Mouse (Mus musculus): ENCODE measurements around the gene Acyp1. TPM values are rescaled to one million over a fixed set of nuclear protein-coding genes. Genes with fewer than 3 reads are reported as not detected.

Gene Acyp1
- total RNA-seq, 1 experiment: 15.0 TPM

DNA sequence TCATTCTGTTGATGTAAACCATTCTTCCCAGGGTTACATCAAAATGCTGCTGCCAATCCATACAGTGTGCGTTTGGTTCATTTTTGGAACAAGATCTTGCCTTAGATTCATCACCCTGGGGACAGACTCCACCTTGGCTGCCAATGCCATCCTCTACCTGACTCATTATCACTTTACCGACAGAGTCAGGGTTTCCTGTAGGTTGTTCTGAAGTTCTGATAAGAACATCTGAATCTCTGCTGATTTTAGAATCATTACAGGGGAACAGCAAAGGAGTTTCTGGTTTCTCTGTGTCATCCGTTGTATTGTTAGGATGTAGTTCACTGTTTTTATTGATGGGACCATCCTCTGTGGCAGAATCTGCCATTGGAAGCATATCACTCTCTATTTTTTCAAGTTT lies 22.0 kb downstream of the Acyp1 start:
- Histone ChIP-seq H3K4me3 (ENCODE audit: insufficient read depth in 1 of 2, low read depth in 1 of 2, low read length in 2 of 2, poor library complexity in 1 of 2, severe bottlenecking in 1 of 2) (no peak overlapping the region), H3K9ac (ENCODE audit: insufficient read depth, low read depth, low read length, poor library complexity, severe bottlenecking) (no peak overlapping the region), H3K27ac (ENCODE audit: insufficient read depth, low read depth, low read length, poor library complexity, severe bottlenecking) (no peak overlapping the region), H3K4me1 (ENCODE audit: control insufficient read depth in 2 of 2, insufficient read depth in 2 of 2, low read length in 2 of 2, poor library complexity in 1 of 2) (peaks cover 2 to 6% of the 10 kb centered on the region in 2 experiments; a peak in 3 of 4 replicates), H3K36me3 (ENCODE audit: control insufficient read depth, insufficient read depth, low read length, poor library complexity, severe bottlenecking) (no peaks in the 10 kb centered on the region), H3K9me3 (ENCODE audit: control insufficient read depth, insufficient read depth, low read depth, low read length) (no peaks in the 10 kb centered on the region)
- TF ChIP-seq ZC3H11A (IDR thresholded peaks at IDR 0.05; ENCODE audit: borderline replicate concordance, low read depth, low read length): no peak
- TF ChIP-seq MAFK (IDR thresholded peaks at IDR 0.05; ENCODE audit: insufficient read depth, low read depth, low read length): no peak
- no peak for TF ChIP-seq CHD2 (IDR thresholded peaks at IDR 0.05; ENCODE audit: low read depth, low read length)
- no peak for TF ChIP-seq HCFC1 (IDR thresholded peaks at IDR 0.05; ENCODE audit: borderline replicate concordance, insufficient read depth, low read length)
- TF ChIP-seq ZNF384 (IDR thresholded peaks at IDR 0.05; ENCODE audit: low read depth, low read length): no peak
- in situ Hi-C loops (cut with MboI; ENCODE audit: low sequenced_read_pairs in 2 of 2, unreplicated experiment in 2 of 2): no loop called here
- no peak for DNase-seq (ENCODE audit: low read depth, low spot score)

DNA sequence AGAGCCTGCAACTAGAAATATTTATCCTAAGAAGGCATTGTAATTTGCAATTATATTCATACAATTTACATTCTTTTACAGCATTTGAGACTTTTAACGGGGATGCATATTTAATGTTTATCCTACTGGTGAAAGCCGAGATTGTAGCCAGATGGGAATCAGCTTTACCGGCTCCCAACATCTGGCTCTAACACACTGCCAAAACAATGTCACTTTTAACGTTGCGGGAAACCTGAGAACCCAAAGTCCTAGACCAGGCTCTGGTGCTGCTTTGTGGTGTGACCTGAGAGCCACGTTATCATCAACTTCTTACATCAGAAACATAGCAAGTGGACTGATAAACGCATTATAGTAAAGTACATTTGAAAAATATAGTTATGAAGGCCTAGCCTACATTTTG lies 23.3 kb downstream of the Acyp1 start:
- Histone ChIP-seq H3K36me3 (ENCODE audit: control insufficient read depth, insufficient read depth, low read length, poor library complexity, severe bottlenecking) (no peaks in the 10 kb centered on the region), H3K9me3 (ENCODE audit: control insufficient read depth, insufficient read depth, low read depth, low read length) (no peaks in the 10 kb centered on the region), H3K9ac (ENCODE audit: insufficient read depth, low read depth, low read length, poor library complexity, severe bottlenecking) (no peak overlapping the region), H3K27ac (ENCODE audit: insufficient read depth, low read depth, low read length, poor library complexity, severe bottlenecking) (no peak overlapping the region), H3K4me3 (ENCODE audit: insufficient read depth in 1 of 2, low read depth in 1 of 2, low read length in 2 of 2, poor library complexity in 1 of 2, severe bottlenecking in 1 of 2) (no peak overlapping the region), H3K4me1 (ENCODE audit: control insufficient read depth in 2 of 2, insufficient read depth in 2 of 2, low read length in 2 of 2, poor library complexity in 1 of 2) (peaks cover 2 to 4% of the 10 kb centered on the region in 2 experiments; a peak in 3 of 4 replicates)
- TF ChIP-seq HCFC1 (IDR thresholded peaks at IDR 0.05; ENCODE audit: borderline replicate concordance, insufficient read depth, low read length): no peak
- TF ChIP-seq MAFK (IDR thresholded peaks at IDR 0.05; ENCODE audit: insufficient read depth, low read depth, low read length): no peak
- in situ Hi-C loops (cut with MboI; ENCODE audit: low sequenced_read_pairs in 2 of 2, unreplicated experiment in 2 of 2): no loop called here
- DNase-seq (ENCODE audit: low read depth, low spot score): no peak

DNA sequence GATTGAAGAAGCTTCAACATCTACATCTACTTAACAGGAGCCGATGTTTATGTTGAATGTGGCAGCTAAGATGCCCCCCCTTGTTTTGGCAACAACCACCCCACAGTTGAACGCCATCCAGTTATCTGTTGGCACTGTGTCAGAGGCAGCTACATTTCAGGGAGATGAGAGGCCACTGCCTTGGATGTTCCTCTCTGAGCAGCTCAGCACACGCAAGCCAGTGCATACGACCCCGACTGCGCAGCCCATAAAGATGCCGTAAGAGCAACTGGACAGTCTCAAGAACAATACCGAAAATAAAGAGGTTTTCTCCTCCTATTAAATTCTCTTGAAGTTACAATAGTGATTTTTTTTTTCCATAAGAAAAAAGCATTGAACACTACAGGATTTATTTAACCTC lies 23.7 kb downstream of the Acyp1 start:
- TF ChIP-seq ZNF384 (IDR thresholded peaks at IDR 0.05; ENCODE audit: low read depth, low read length): no peak
- no peak for DNase-seq (ENCODE audit: low read depth, low spot score)
- no peak overlapping the region for H3K27ac ChIP-seq (ENCODE audit: insufficient read depth, low read depth, low read length, poor library complexity, severe bottlenecking)

DNA sequence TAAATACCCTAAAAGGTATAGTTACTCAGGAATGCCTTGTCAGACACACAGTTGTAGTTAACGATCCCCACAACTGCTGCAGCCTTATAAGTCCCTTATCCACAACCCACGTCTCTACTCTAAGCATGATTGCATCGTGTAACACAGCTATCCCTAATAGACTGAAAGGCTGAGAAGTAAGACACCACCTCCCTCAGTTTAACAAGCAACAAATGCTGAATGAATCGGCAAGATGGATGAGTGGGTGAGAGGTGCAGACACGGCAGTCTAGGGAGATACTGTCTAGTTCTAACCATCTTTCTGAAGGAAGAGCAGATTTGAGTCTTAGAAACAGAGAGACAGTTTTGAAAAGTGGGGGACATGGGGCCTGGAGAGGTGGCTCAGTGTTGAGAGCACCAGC lies 25.0 kb downstream of the Acyp1 start:
- no peak for DNase-seq (ENCODE audit: low read depth, low spot score)
- Histone ChIP-seq H3K4me1 (ENCODE audit: control insufficient read depth in 2 of 2, insufficient read depth in 2 of 2, low read length in 2 of 2, poor library complexity in 1 of 2) (no peaks in the 10 kb centered on the region; a peak in 1 of 4 replicates), H3K9me3 (ENCODE audit: control insufficient read depth, insufficient read depth, low read depth, low read length) (no peaks in the 10 kb centered on the region), H3K4me3 (ENCODE audit: insufficient read depth in 1 of 2, low read depth in 1 of 2, low read length in 2 of 2, poor library complexity in 1 of 2, severe bottlenecking in 1 of 2) (no peak overlapping the region), H3K9ac (ENCODE audit: insufficient read depth, low read depth, low read length, poor library complexity, severe bottlenecking) (no peak overlapping the region), H3K36me3 (ENCODE audit: control insufficient read depth, insufficient read depth, low read length, poor library complexity, severe bottlenecking) (0 out of 2 replicates have a peak, but pooled peaks cover 3% of the 10 kb centered on the region), H3K27ac (ENCODE audit: insufficient read depth, low read depth, low read length, poor library complexity, severe bottlenecking) (no peak overlapping the region)
- in situ Hi-C loops (cut with MboI; ENCODE audit: low sequenced_read_pairs in 2 of 2, unreplicated experiment in 2 of 2): no loop called here
- no peak for TF ChIP-seq MAFK (IDR thresholded peaks at IDR 0.05; ENCODE audit: insufficient read depth, low read depth, low read length)

More for the DNA sequence above, 23.7 kb downstream of the Acyp1 start:
- Histone ChIP-seq H3K9ac (ENCODE audit: insufficient read depth, low read depth, low read length, poor library complexity, severe bottlenecking) (no peak overlapping the region), H3K9me3 (ENCODE audit: control insufficient read depth, insufficient read depth, low read depth, low read length) (no peaks in the 10 kb centered on the region), H3K4me3 (ENCODE audit: insufficient read depth in 1 of 2, low read depth in 1 of 2, low read length in 2 of 2, poor library complexity in 1 of 2, severe bottlenecking in 1 of 2) (no peak overlapping the region), H3K4me1 (ENCODE audit: control insufficient read depth in 2 of 2, insufficient read depth in 2 of 2, low read length in 2 of 2, poor library complexity in 1 of 2) (peaks cover 2% of the 10 kb centered on the region in 2 experiments; a peak in 3 of 4 replicates), H3K36me3 (ENCODE audit: control insufficient read depth, insufficient read depth, low read length, poor library complexity, severe bottlenecking) (no peaks in the 10 kb centered on the region)
- in situ Hi-C loops (cut with MboI; ENCODE audit: low sequenced_read_pairs in 2 of 2, unreplicated experiment in 2 of 2): no loop called here

DNA sequence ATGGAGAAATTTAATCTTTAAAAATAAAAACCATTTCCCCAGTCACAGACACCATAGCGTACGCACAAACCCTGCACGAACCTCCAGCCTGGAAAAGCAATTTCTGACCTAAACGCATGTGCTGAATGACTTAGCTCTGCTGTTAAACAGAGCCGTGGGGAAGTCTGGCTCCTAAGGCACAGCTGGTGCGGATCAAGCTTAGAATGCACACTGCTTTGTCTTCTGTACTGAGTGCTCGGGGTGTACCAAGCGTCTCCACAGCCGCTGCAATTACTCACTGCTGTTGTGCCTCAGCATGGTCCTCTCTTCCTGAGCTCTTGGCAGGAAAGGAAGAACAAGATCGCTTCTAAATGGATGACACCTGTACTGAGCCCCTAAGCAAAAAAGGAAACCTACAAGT lies 25.7 kb downstream of the Acyp1 start:
- DNase-seq (ENCODE audit: low read depth, low spot score): no peak
- TF ChIP-seq ZNF384 (IDR thresholded peaks at IDR 0.05; ENCODE audit: low read depth, low read length) (no peak), MAFK (IDR thresholded peaks at IDR 0.05; ENCODE audit: insufficient read depth, low read depth, low read length) (no peak), ZC3H11A (IDR thresholded peaks at IDR 0.05; ENCODE audit: borderline replicate concordance, low read depth, low read length) (no peak), HCFC1 (IDR thresholded peaks at IDR 0.05; ENCODE audit: borderline replicate concordance, insufficient read depth, low read length) (no peak), CHD2 (IDR thresholded peaks at IDR 0.05; ENCODE audit: low read depth, low read length) (no peak)
- Histone ChIP-seq H3K36me3 (ENCODE audit: control insufficient read depth, insufficient read depth, low read length, poor library complexity, severe bottlenecking) (0 out of 2 replicates have a peak, but pooled peaks cover 3% of the 10 kb centered on the region), H3K4me3 (ENCODE audit: insufficient read depth in 1 of 2, low read depth in 1 of 2, low read length in 2 of 2, poor library complexity in 1 of 2, severe bottlenecking in 1 of 2) (no peak overlapping the region), H3K27ac (ENCODE audit: insufficient read depth, low read depth, low read length, poor library complexity, severe bottlenecking) (no peak overlapping the region), H3K4me1 (ENCODE audit: control insufficient read depth in 2 of 2, insufficient read depth in 2 of 2, low read length in 2 of 2, poor library complexity in 1 of 2) (no peaks in the 10 kb centered on the region; a peak in 1 of 4 replicates), H3K9me3 (ENCODE audit: control insufficient read depth, insufficient read depth, low read depth, low read length) (no peaks in the 10 kb centered on the region), H3K9ac (ENCODE audit: insufficient read depth, low read depth, low read length, poor library complexity, severe bottlenecking) (no peak overlapping the region)
- in situ Hi-C loops (cut with MboI; ENCODE audit: low sequenced_read_pairs in 2 of 2, unreplicated experiment in 2 of 2): no loop called here

All from ES-E14 (cell line).